Mouse (Mus musculus) lung, postnatal 0 days (tissue): Measurements from ENCODE around the gene Myo15b.

ENCODE experiments used
- CTCF ChIP-seq: IDR thresholded peaks from 2 replicates; pipeline ENCODE4 v1.5.1; 2016; ENCODE audit warnings: antibody characterized with exemption, mild to moderate bottlenecking
- EP300 ChIP-seq: IDR thresholded peaks from 2 replicates; pipeline ENCODE4 v1.6.1; 2016; ENCODE audit warnings: antibody characterized with exemption, mild to moderate bottlenecking, control low read depth

DNA sequence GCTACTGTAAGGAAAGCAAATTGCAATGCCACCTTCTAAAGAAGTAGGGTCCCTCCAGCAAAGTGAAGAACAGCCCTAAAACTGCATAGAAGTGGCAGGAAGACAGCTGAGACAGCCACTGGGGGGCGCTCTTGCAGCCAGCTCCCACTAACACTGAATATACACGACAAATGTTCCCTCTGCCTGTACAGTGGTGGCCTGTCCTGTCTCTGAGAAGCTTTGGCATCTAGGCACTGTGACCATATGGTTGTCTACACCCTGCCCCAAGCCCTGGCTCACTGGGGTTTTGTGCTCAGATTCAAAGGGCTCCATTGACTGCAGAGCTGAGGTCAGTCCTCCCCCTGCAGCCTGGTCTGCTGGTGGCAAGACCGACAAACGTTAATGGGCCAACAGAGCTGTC, 40.7 kb downstream of the Myo15b start:
- TF ChIP-seq CTCF (peak; percentile 78), EP300 (no peak)
